Mouse (Mus musculus) T-helper 2 cell (primary cell): Measurements from ENCODE around the gene Ubr2.

ENCODE experiments used
- in situ Hi-C: fragments of 300-600 bp; cut with MboI, MseI; formaldehyde crosslinking; loops from one replicate; pipeline ENCODE4 v1.15.1; 2025; ENCODE audit warnings: high pct_unique_total_duplicates

The Ubr2 gene

GRCm38 (mm10) chr17:46885218-46885909, 125.0 kb downstream of the Ubr2 start:
- in situ Hi-C loops: no loop called here

GRCm38 (mm10) chr17:46884766-46885165, 125.6 kb downstream of the Ubr2 start:
- in situ Hi-C loops: loop anchor here (5.0 kb wide), 1 partner anchor 102 kb away; the partner anchor contains the start of gene Rpl7l1

DNA sequence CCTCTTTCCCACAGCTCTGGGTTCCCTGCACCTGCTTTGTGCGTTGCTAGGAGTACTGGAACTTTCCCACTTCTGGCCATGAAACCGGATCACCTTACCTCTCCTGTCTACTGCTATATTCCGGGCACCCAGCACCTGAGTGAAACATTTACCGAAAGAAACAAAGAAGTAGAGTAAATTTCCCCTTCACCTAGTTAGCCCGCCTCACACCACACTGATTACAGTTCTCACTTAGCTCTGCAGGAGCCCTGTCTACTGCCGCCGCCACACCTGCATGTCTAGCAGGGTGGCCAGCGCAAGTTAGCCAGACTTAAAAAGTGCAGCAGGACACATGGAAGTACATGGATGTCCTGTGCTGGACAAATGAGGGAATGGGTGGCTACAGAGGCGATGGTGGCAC, 127.2 kb downstream of the Ubr2 start:
- in situ Hi-C loops: loop anchor here (5.0 kb wide), 1 partner anchor 101 kb away; the partner anchor contains the start of gene Rpl7l1

- in situ Hi-C loops: loop anchor here (5.0 kb wide), 1 partner anchor 99 kb away; the partner anchor contains the start of gene Rpl7l1
Measured at GRCm38 (mm10) chr17:46881728-46882127, 128.6 kb downstream of the Ubr2 start.

DNA sequence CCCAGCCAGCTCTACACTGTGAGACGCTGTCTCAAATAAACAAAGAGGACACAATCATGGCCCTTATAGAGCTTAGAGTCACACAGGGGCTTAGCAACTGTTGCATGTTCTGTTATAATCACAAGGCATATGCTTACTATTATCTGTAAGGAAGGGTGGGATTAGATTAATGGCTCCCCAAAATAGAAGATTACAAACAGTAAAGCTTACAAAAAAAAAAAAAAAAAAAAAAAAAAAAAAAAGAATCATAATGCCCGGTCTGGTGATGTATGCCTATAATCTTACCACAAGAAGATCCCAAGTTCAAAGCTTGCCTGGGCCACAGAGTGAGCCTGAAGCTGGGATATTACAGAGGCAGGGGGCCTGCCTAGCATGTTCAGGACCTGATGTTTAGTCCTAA, 130.0 kb downstream of the Ubr2 start:
- in situ Hi-C loops: loop anchor here (5.0 kb wide), 1 partner anchor 98 kb away; the partner anchor contains the start of gene Rpl7l1

GRCm38 (mm10) chr17:46879841-46880311, 130.5 kb downstream of the Ubr2 start:
- in situ Hi-C loops: loop anchor here (5.0 kb wide), 1 partner anchor 98 kb away; the partner anchor contains the start of gene Rpl7l1
